Mouse (Mus musculus) hindbrain, embryonic 12.5 days (tissue): ENCODE results near the gene Tm9sf4. TPM values are rescaled to one million over a fixed set of nuclear protein-coding genes. Genes with fewer than 3 reads are reported as not detected.

ENCODE experiments used
- ATAC-seq: fragments of 200-750 bp; cut with Nextera tagmentation; 2 replicates; pipeline ENCODE4 v1.8.0; 2017; ENCODE audit warnings: moderate TSS enrichment; ENCODE audit not compliant: low FRiP score
- H3K27ac ChIP-seq: fragments of 300-500 bp; sonication (generic); 2 replicates; pipeline ENCODE4 v1.5.1; 2016; ENCODE audit warnings: mild to moderate bottlenecking
- H3K27me3 ChIP-seq: fragments of 300-500 bp; sonication (generic); 2 replicates; pipeline ENCODE4 v1.6.1; 2016; ENCODE audit warnings: mild to moderate bottlenecking
- H3K36me3 ChIP-seq: fragments of 300-500 bp; sonication (generic); 2 replicates; pipeline ENCODE4 v1.6.1; 2016; ENCODE audit warnings: mild to moderate bottlenecking
- H3K4me1 ChIP-seq: fragments of 300-500 bp; sonication (generic); 2 replicates; pipeline ENCODE4 v1.6.1; 2016
- H3K4me2 ChIP-seq: fragments of 300-500 bp; sonication (generic); replicated peaks from 2 replicates; pipeline ENCODE4 v1.6.1; 2016; ENCODE audit warnings: mild to moderate bottlenecking
- H3K4me3 ChIP-seq: fragments of 300-500 bp; sonication (generic); 2 replicates; pipeline ENCODE4 v1.5.1; 2016; ENCODE audit warnings: mild to moderate bottlenecking
- H3K9ac ChIP-seq: fragments of 300-500 bp; sonication (generic); 2 replicates; pipeline ENCODE4 v1.6.1; 2016; ENCODE audit warnings: mild to moderate bottlenecking, moderate library complexity
- H3K9me3 ChIP-seq: fragments of 300-500 bp; sonication (generic); replicated peaks from 2 replicates; pipeline ENCODE4 v1.6.1; 2016; ENCODE audit warnings: mild to moderate bottlenecking
- WGBS: fragments of 180-500 bp; shearing (Covaris S2); methylation state at CpG from one replicate; pipeline ENCODE4 v1.1.7; 2016; 5-methylcytosine and 5-hydroxymethylcytosine counted together
- polyA plus RNA-seq: library from polyadenylated mRNA; unstranded; fragments of >200 nt; fragmentation: Nextera tagmentation; extraction: Ambion mirVana; gene quantifications from 2 replicates; pipeline ENCODE4 v1.2.1, GENCODE M21; 2016

The Tm9sf4 gene
- polyA plus RNA-seq, 1 experiment from 2014 or later = 84.7 TPM

- Histone ChIP-seq H3K9me3 (no peaks in the 10 kb centered on the region), H3K27me3 (no peaks in the 10 kb centered on the region), H3K36me3 (no peaks in the 10 kb centered on the region), H3K27ac (peak overlapping the region; percentile 48; the same call in 1 of the 2 replicates), H3K4me1 (peaks cover 7% of the 10 kb centered on the region; the same call in 1 of the 2 replicates), H3K4me2 (no peak overlapping the region), H3K9ac (no peak overlapping the region), H3K4me3 (no peak overlapping the region)
- 17% methylated on average over 9 of the region's 9 CpGs for WGBS
- ATAC-seq = no peak
These were observed 21.0 kb upstream of the Tm9sf4 start for GRCm38 (mm10) chr2:153139996-153140613.

DNA sequence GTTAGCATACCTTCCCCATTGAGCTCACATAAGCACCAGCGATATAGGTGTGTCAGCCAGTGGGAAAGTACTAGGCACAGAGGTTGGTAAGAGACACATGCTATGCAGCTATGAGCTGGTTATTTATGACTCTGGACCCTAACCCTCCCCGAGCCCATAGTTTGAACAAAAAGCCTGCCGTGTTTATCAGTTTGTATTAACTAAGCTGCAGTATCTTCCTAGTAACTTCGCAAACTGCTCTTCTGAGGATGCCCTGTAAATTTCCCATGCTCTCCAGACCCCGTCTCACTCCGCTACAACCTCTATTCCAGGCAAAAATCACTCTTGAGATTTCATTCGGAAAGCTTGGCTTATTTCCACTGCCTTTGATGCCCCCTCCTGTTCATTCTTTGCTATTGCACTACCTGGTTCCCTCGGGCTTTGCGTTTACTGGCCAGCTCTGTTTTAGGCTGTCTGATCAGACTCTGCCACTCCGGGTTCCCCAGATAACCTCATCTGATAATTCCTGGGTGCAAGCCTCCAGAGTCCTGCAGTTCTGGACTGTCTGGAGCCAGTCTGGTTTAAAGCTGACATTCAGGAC lies 18.4 kb upstream of the Tm9sf4 start:
- Histone ChIP-seq H3K9ac (no peak overlapping the region), H3K27ac (no peak overlapping the region), H3K4me3 (no peak overlapping the region), H3K27me3 (no peaks in the 10 kb centered on the region), H3K4me2 (no peak overlapping the region), H3K4me1 (peaks cover 7% of the 10 kb centered on the region; the same call in 1 of the 2 replicates), H3K36me3 (no peaks in the 10 kb centered on the region), H3K9me3 (no peaks in the 10 kb centered on the region)
- no peak for ATAC-seq
- 38% methylated on average over 10 of the region's 10 CpGs for WGBS

DNA sequence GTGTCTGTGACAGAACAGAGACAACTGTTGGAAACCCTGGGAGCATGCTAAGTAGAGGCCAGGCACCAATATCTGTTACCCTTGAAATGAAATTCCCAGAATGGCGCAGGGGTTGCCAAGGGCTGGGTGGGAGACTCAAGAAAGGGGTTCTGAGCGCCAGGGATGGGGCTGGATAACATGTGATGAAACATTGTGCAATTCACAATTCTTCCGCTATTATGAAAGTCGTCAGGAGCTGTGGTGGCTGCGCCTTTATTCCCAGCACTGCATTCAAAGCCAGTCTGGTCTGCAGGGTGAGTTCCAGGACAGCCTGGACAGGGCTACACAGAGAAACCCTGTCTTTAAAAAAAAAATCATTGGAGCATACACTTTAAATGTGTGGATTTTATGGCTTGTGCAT lies 15.8 kb upstream of the Tm9sf4 start:
- Histone ChIP-seq H3K9ac (no peak overlapping the region), H3K4me2 (no peak overlapping the region), H3K36me3 (no peaks in the 10 kb centered on the region), H3K4me3 (no peak overlapping the region), H3K27ac (no peak overlapping the region), H3K9me3 (no peaks in the 10 kb centered on the region), H3K27me3 (no peaks in the 10 kb centered on the region; the same call in 1 of the 2 replicates), H3K4me1 (peaks cover 2% of the 10 kb centered on the region; the same call in 1 of the 2 replicates)
- WGBS = 85% methylated on average over 5 of the region's 5 CpGs
- ATAC-seq = no peak

DNA sequence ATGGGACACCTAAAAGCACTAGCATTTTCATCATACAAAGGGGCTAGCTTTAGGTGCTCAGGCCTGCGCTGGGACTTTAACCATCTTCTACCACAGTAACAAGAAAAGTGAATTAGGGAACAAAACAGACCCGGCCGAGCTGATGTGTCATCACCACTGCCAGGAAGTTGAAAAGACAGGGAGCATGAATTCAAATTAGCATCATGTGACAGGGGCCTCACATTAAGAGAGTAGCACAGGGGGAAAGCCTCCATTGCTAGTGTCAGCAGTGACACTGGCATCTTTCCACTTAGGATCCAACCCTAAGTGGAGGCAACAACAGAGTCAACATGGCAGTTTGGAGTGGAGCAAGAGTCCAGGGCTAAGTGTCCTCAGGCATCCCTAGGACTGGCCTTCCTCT lies 13.9 kb upstream of the Tm9sf4 start:
- 79% methylated on average over 3 of the region's 3 CpGs for WGBS
- no peak overlapping the region for H3K27ac ChIP-seq
- ATAC-seq = no peak

GRCm38 (mm10) chr2:153147715-153148114 lies 13.4 kb upstream of the Tm9sf4 start:
- Histone ChIP-seq H3K4me2 (no peak overlapping the region), H3K27me3 (no peaks in the 10 kb centered on the region; the same call in 1 of the 2 replicates), H3K9me3 (no peaks in the 10 kb centered on the region), H3K9ac (no peak overlapping the region), H3K36me3 (no peaks in the 10 kb centered on the region), H3K4me1 (no peaks in the 10 kb centered on the region), H3K27ac (no peak overlapping the region), H3K4me3 (no peak overlapping the region)
- ATAC-seq = no peak
- 20% methylated on average over 3 of the region's 3 CpGs for WGBS

More for the DNA sequence above, 13.9 kb upstream of the Tm9sf4 start:
- Histone ChIP-seq H3K9me3 (no peaks in the 10 kb centered on the region), H3K36me3 (no peaks in the 10 kb centered on the region), H3K4me1 (no peaks in the 10 kb centered on the region), H3K27me3 (no peaks in the 10 kb centered on the region; the same call in 1 of the 2 replicates), H3K4me3 (no peak overlapping the region), H3K4me2 (no peak overlapping the region), H3K9ac (no peak overlapping the region)

- H3K27ac ChIP-seq = no peak overlapping the region
- ATAC-seq = no peak
- no peaks in the 10 kb centered on the region for H3K36me3 ChIP-seq
- H3K4me3 ChIP-seq = no peak overlapping the region
- H3K4me1 ChIP-seq = no peaks in the 10 kb centered on the region
- H3K27me3 ChIP-seq = peaks cover 2% of the 10 kb centered on the region; the same call in 1 of the 2 replicates
- 87% methylated on average over 3 of the region's 3 CpGs for WGBS
- H3K9me3 ChIP-seq = no peaks in the 10 kb centered on the region
- H3K4me2 ChIP-seq = no peak overlapping the region
- H3K9ac ChIP-seq = no peak overlapping the region
These were observed 11.4 kb upstream of the Tm9sf4 start for GRCm38 (mm10) chr2:153149742-153150141.

GRCm38 (mm10) chr2:153151026-153151425 lies 10.1 kb upstream of the Tm9sf4 start:
- H3K4me3 ChIP-seq = no peak overlapping the region
- no peaks in the 10 kb centered on the region for H3K4me1 ChIP-seq
- no peak overlapping the region for H3K27ac ChIP-seq
- peaks cover 2% of the 10 kb centered on the region; the same call in 1 of the 2 replicates for H3K27me3 ChIP-seq
- H3K9me3 ChIP-seq = no peaks in the 10 kb centered on the region
- H3K4me2 ChIP-seq = no peak overlapping the region
- ATAC-seq = no peak
- H3K9ac ChIP-seq = no peak overlapping the region
- H3K36me3 ChIP-seq = no peaks in the 10 kb centered on the region
- WGBS = 80% methylated on average over 7 of the region's 7 CpGs

DNA sequence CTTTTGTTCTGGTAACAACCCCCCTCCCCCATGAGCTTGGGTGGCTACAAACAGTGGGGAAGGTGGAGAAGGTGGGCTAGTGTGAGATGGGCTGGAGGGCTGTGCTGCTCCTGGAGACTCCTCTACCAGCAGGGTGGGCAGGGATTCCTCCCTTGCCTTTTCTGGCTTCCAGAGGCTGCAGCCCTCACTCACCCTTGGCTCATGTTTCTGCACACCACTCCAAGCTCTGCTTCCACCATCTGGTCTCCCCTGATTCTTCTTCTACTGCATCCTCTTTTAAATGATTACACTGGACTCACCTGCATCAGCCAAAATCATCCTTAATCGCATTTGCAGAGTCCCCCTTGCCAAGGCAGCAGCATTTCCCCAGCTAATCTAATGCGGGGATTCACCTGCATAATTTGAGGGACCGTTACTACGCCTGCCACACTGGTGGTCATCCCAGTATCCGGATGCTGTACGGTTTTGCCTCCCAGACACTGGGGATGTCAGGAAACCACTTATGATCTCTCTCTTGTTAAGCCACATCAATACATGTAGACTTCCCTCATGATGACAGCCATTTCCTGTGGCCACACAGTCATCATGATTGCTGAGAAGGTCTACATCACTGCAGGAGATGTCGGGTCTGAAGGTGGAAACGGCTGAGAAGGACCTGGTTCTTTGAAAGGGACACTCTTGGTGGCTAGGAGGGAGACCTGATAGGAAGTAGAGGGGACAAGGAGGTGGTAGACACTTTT lies 9.0 kb upstream of the Tm9sf4 start:
- WGBS = 77% methylated on average over 8 of the region's 8 CpGs

GRCm38 (mm10) chr2:153153033-153153450 lies 8.1 kb upstream of the Tm9sf4 start:
- H3K4me1 ChIP-seq = no peaks in the 10 kb centered on the region
- H3K9me3 ChIP-seq = no peaks in the 10 kb centered on the region
- H3K9ac ChIP-seq = no peak overlapping the region
- H3K4me3 ChIP-seq = no peak overlapping the region
- no peaks in the 10 kb centered on the region for H3K36me3 ChIP-seq
- H3K27me3 ChIP-seq = peaks cover 2% of the 10 kb centered on the region; the same call in 1 of the 2 replicates
- no peak overlapping the region for H3K27ac ChIP-seq
- H3K4me2 ChIP-seq = no peak overlapping the region
- 72% methylated on average over 4 of the region's 4 CpGs for WGBS
- no peak for ATAC-seq

More for the DNA sequence above, 9.0 kb upstream of the Tm9sf4 start:
- Histone ChIP-seq H3K27ac (no peak overlapping the region), H3K27me3 (peaks cover 2% of the 10 kb centered on the region; the same call in 1 of the 2 replicates), H3K4me1 (no peaks in the 10 kb centered on the region), H3K9me3 (no peaks in the 10 kb centered on the region), H3K36me3 (no peaks in the 10 kb centered on the region), H3K4me2 (no peak overlapping the region), H3K4me3 (no peak overlapping the region), H3K9ac (0 out of 2 replicates have a peak overlapping the region, but pooled peaks have one; percentile 1)
- ATAC-seq = no peak

GRCm38 (mm10) chr2:153157270-153157669 lies 3.8 kb upstream of the Tm9sf4 start:
- ATAC-seq = no peak
- Histone ChIP-seq H3K4me1 (peaks cover 5% of the 10 kb centered on the region), H3K4me3 (no peak overlapping the region), H3K36me3 (no peaks in the 10 kb centered on the region), H3K9me3 (no peaks in the 10 kb centered on the region), H3K9ac (no peak overlapping the region), H3K27ac (no peak overlapping the region), H3K27me3 (0 out of 2 replicates have a peak, but pooled peaks cover 2% of the 10 kb centered on the region), H3K4me2 (no peak overlapping the region)
- 76% methylated on average over 1 of the region's 3 CpGs for WGBS

GRCm38 (mm10) chr2:153160133-153160532 lies 970 bp upstream of the Tm9sf4 start:
- no peak for ATAC-seq
- WGBS = 93% methylated on average over 5 of the region's 5 CpGs
- Histone ChIP-seq H3K4me2 (peak overlapping the region; percentile 95; the same call in 1 of the 2 replicates), H3K36me3 (peaks cover 2% of the 10 kb centered on the region; the same call in 1 of the 2 replicates), H3K9ac (no peak overlapping the region), H3K9me3 (no peaks in the 10 kb centered on the region), H3K4me1 (peaks cover 8% of the 10 kb centered on the region), H3K27me3 (no peaks in the 10 kb centered on the region), H3K27ac (no peak overlapping the region), H3K4me3 (no peak overlapping the region)

DNA sequence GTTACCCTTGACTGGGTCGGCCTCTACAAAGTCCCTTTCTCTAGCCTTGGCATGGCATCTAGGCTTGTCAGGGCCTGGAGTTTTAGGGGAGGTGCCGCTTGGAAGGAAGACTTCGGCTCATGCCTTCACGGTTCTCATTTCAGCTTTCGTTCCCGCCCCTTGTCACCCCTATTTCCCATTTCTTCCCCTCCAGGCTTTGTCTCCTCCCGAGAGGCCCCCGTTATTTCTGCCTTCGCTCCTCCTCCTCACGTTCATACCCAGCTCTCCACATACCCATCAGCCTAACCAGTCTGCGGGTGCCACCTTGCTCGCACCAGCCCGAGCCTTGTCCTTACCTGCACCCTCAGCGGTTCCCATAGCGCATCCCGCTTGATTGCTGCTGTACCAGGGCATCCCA lies 579 bp downstream of the Tm9sf4 start:
- H3K4me2 ChIP-seq = peak overlapping the region; percentile 95
- no peaks in the 10 kb centered on the region for H3K27me3 ChIP-seq
- ATAC-seq = peak; percentile 65
- H3K27ac ChIP-seq = peak overlapping the region; percentile 96
- peak overlapping the region; percentile 85 for H3K9ac ChIP-seq
- H3K9me3 ChIP-seq = no peaks in the 10 kb centered on the region
- peaks cover 8% of the 10 kb centered on the region for H3K4me1 ChIP-seq
- WGBS = under 1% methylated on average over 16 of the region's 16 CpGs
- peak overlapping the region; percentile 62 for H3K4me3 ChIP-seq
- H3K36me3 ChIP-seq = peaks cover 3% of the 10 kb centered on the region; the same call in 1 of the 2 replicates
